13 mouse cellular contexts compared by ENCODE assay signal in the genomic region with DNA sequence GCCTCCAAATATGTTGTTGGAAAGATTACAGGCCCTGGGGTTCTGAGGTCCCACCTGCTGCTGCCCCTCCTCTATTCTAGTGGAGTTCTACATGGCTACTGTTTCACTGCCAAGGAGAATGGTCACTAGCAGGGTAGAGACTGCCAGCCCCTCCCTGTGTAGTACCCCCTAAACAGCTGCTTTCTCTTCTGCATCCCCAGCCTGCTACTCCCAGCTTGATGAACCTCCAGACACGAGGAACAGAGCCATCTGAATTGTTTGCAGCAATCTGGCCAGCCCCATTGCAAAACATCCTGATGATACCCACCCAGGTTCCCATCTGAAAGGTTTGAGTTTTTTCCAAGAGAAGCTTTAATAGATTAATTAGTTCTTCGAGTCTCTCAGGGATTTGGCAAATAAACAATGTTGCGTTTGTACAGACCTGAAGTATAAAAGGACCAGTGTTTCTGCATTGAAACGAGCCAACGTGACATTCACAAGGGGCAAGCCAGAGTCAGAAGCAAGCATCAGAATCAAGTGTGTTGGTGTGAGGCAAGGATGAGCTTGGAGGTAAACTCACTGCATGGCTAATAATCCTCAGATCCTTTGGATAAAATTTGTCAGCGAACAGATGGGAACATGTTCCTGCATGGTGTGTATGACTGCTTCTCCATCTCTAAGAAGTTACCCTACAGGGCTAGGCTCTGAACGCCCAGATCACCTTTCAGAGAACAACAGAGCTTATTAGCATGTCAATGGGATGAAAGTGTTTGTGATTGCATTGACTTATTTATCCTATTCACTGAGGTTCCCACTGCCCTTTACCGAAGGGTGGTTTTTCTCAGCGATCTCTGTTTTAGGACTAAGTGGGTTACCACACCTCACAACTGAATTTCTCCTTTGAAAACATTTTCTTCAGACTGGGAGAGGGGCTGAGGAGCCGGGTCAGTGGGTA. TPM values are rescaled to one million over a fixed set of nuclear protein-coding genes. Genes with fewer than 3 reads are reported as not detected.
DNase-seq lines count a peak whose midpoint lies in the region; ATAC-seq lines count a peak whose summit lies in the region.
"Had no signal": no experiment of that assay in that cellular context is flagged by ENCODE, and none has a peak within 500 bp of the region (broad histone marks: within the 10 kb centered on the region; RNA-seq: fewer than 3 reads in every experiment).

No protein-coding gene starts in this region.

- H3K9ac ChIP-seq in midbrain, embryonic 11.5 days (ENCODE audit: low read length): no peak overlapping the region
- no peak overlapping the region for H3K9ac ChIP-seq in embryonic facial prominence, embryonic 14.5 days (ENCODE audit: low read depth, low read length)
- no peak overlapping the region for H3K9ac ChIP-seq in heart, embryonic 12.5 days
- H3K9ac ChIP-seq: heart, embryonic 15.5 days; liver, embryonic 12.5 days had no signal

- H3K4me3 ChIP-seq in midbrain, embryonic 11.5 days (ENCODE audit: low read depth, low read length): no peak overlapping the region
- H3K4me3 ChIP-seq in midbrain, embryonic 10.5 days: no peak overlapping the region
- no peak overlapping the region for H3K4me3 ChIP-seq in embryonic facial prominence, embryonic 14.5 days (ENCODE audit: low read depth, low read length)
- H3K4me3 ChIP-seq in heart, embryonic 12.5 days: no peak overlapping the region
- H3K4me3 ChIP-seq: heart, embryonic 15.5 days; liver, embryonic 12.5 days had no signal

- no peaks in the 10 kb centered on the region for H3K9me3 ChIP-seq in midbrain, embryonic 11.5 days (ENCODE audit: control insufficient read depth, low read length)
- H3K9me3 ChIP-seq in midbrain, embryonic 10.5 days (replicated peaks): no peaks in the 10 kb centered on the region
- no peaks in the 10 kb centered on the region for H3K9me3 ChIP-seq in embryonic facial prominence, embryonic 14.5 days (ENCODE audit: control insufficient read depth, low read length)
- no peaks in the 10 kb centered on the region for H3K9me3 ChIP-seq in heart, embryonic 12.5 days (replicated peaks)
- H3K9me3 ChIP-seq: heart, embryonic 15.5 days; liver, embryonic 12.5 days had no signal

- WGBS in midbrain, embryonic 11.5 days: 24% methylated on average over 10 of the region's 10 CpGs
- 32% methylated on average over 10 of the region's 10 CpGs for WGBS in midbrain, embryonic 10.5 days
- 31% methylated on average over 10 of the region's 10 CpGs for WGBS in embryonic facial prominence, embryonic 14.5 days
- WGBS in heart, embryonic 12.5 days: 47% methylated on average over 10 of the region's 10 CpGs

- ATAC-seq in midbrain, embryonic 11.5 days (ENCODE audit: low FRiP score): no peak
- ATAC-seq in embryonic facial prominence, embryonic 14.5 days (ENCODE audit: low read depth): peak; percentile 71; the same call in 1 of the 2 replicates
- no peak for ATAC-seq in heart, embryonic 12.5 days (ENCODE audit: insufficient number of reproducible peaks, low FRiP score)
- ATAC-seq: intestine, postnatal 0 days; liver, embryonic 12.5 days had no signal

- H3K36me3 ChIP-seq in midbrain, embryonic 11.5 days (ENCODE audit: control insufficient read depth, insufficient read depth, low read length): no peaks in the 10 kb centered on the region
- no peaks in the 10 kb centered on the region for H3K36me3 ChIP-seq in midbrain, embryonic 10.5 days
- H3K36me3 ChIP-seq in embryonic facial prominence, embryonic 14.5 days (ENCODE audit: control insufficient read depth, insufficient read depth, low read length): no peaks in the 10 kb centered on the region
- no peaks in the 10 kb centered on the region for H3K36me3 ChIP-seq in heart, embryonic 12.5 days
- H3K36me3 ChIP-seq: heart, embryonic 15.5 days; liver, embryonic 12.5 days had no signal

- DNase-seq in midbrain, embryonic 11.5 days (ENCODE audit: low spot score, missing footprints): peak; percentile 80
- DNase-seq in midbrain, embryonic 10.5 days (ENCODE audit: low spot score): no peak
- no peak for DNase-seq in embryonic facial prominence, embryonic 14.5 days (ENCODE audit: low spot score)
- peak; percentile 46 for DNase-seq in layer of hippocampus, adult 9-11 months
- DNase-seq in kidney, postnatal 14 days: no peak
- DNase-seq in urinary bladder, postnatal 14 days (ENCODE audit: low spot score): no peak
- DNase-seq: cerebellum, adult 9-10 months; gastrocnemius, postnatal 14 days; lung, postnatal 14 days had no signal

- no peak overlapping the region for H3K4me2 ChIP-seq in midbrain, embryonic 11.5 days
- H3K4me2 ChIP-seq in embryonic facial prominence, embryonic 14.5 days (ENCODE audit: low read depth, low read length): no peak overlapping the region
- no peak overlapping the region for H3K4me2 ChIP-seq in heart, embryonic 12.5 days
- H3K4me2 ChIP-seq: heart, embryonic 15.5 days; liver, embryonic 12.5 days had no signal

- H3K27ac ChIP-seq in midbrain, embryonic 11.5 days (ENCODE audit: low read depth, low read length): no peak overlapping the region
- no peak overlapping the region for H3K27ac ChIP-seq in midbrain, embryonic 10.5 days (replicated peaks)
- peak overlapping the region; percentile 8; the same call in 1 of the 2 replicates for H3K27ac ChIP-seq in embryonic facial prominence, embryonic 14.5 days (replicated peaks; ENCODE audit: low read depth, low read length)
- no peak overlapping the region for H3K27ac ChIP-seq in heart, embryonic 12.5 days (ENCODE audit: poor library complexity, severe bottlenecking)
- H3K27ac ChIP-seq: heart, embryonic 15.5 days; liver, embryonic 12.5 days had no signal

- no peaks in the 10 kb centered on the region for H3K27me3 ChIP-seq in midbrain, embryonic 11.5 days (ENCODE audit: control insufficient read depth, insufficient read depth, low read length)
- peaks cover 3% of the 10 kb centered on the region; the same call in 1 of the 2 replicates for H3K27me3 ChIP-seq in midbrain, embryonic 10.5 days (ENCODE audit: low read depth, poor library complexity, severe bottlenecking)
- no peaks in the 10 kb centered on the region for H3K27me3 ChIP-seq in embryonic facial prominence, embryonic 14.5 days (replicated peaks; ENCODE audit: control insufficient read depth, insufficient read depth, low read length)
- no peaks in the 10 kb centered on the region for H3K27me3 ChIP-seq in heart, embryonic 12.5 days (replicated peaks)

- no peaks in the 10 kb centered on the region for H3K4me1 ChIP-seq in midbrain, embryonic 11.5 days (ENCODE audit: control insufficient read depth, insufficient read depth, low read length)
- peaks cover 31% of the 10 kb centered on the region for H3K4me1 ChIP-seq in midbrain, embryonic 10.5 days
- 0 out of 2 replicates have a peak, but pooled peaks cover 3% of the 10 kb centered on the region for H3K4me1 ChIP-seq in embryonic facial prominence, embryonic 14.5 days (ENCODE audit: control insufficient read depth, insufficient read depth, low read length)
- H3K4me1 ChIP-seq in heart, embryonic 12.5 days (replicated peaks): no peaks in the 10 kb centered on the region
- H3K4me1 ChIP-seq: heart, embryonic 15.5 days had no signal

RNA-seq across cellular contexts. Expression of gene Epb41l4b, which starts 19.8 kb away (rescaled TPM):
- polyA plus RNA-seq in midbrain, embryonic 11.5 days (2014; fragmentation: Nextera tagmentation; extraction: Ambion mirVana): 0.51 and 0.70 TPM in 2 replicates
- polyA plus RNA-seq in midbrain, embryonic 10.5 days (2016; fragmentation: Nextera tagmentation; extraction: Ambion mirVana): 0.37 and 0.52 TPM in 2 replicates
- polyA plus RNA-seq in embryonic facial prominence, embryonic 14.5 days (2014; fragmentation: Nextera tagmentation; extraction: Ambion mirVana): 4.8 and 5.2 TPM in 2 replicates
- 0.29 and 0.31 TPM in 2 replicates for polyA plus RNA-seq in heart, embryonic 12.5 days (2016; fragmentation: Nextera tagmentation; extraction: Ambion mirVana)

Comparison
In these comparisons a context has a peak if more than half of its experiments do, and no peak if none do; other contexts are left out.
1. DNase-seq: peak in midbrain, embryonic 11.5 days (single experiment) and layer of hippocampus, adult 9-11 months (single experiment); none in midbrain, embryonic 10.5 days (single experiment), embryonic facial prominence, embryonic 14.5 days (single experiment), kidney, postnatal 14 days (single experiment) and urinary bladder, postnatal 14 days (single experiment).